Mouse (Mus musculus): ENCODE data around the gene St6galnac3. TPM values are rescaled to one million over a fixed set of nuclear protein-coding genes. Genes with fewer than 3 reads are reported as not detected.

St6galnac3 gene
- polyA plus RNA-seq, 1 experiment from 2014 or later, result 38.3 TPM

GRCm38 (mm10) chr3:153198514-153198913, 526.5 kb downstream of the St6galnac3 start:
- ATAC-seq (ENCODE audit: insufficient number of reproducible peaks, insufficient read depth, low FRiP score, low TSS enrichment, low read depth), result no peak
- Histone ChIP-seq H3K4me3 (replicated peaks) (no peak overlapping the region), H3K27me3 (no peaks in the 10 kb centered on the region), H3K4me1 (replicated peaks) (no peaks in the 10 kb centered on the region), H3K9me3 (no peaks in the 10 kb centered on the region), H3K9ac (replicated peaks) (no peak overlapping the region), H3K27ac (no peak overlapping the region), H3K4me2 (no peak overlapping the region), H3K36me3 (no peaks in the 10 kb centered on the region)
- 74% methylated on average over 4 of the region's 4 CpGs for WGBS

- Histone ChIP-seq H3K9ac (replicated peaks) (no peak overlapping the region), H3K4me1 (replicated peaks) (no peaks in the 10 kb centered on the region), H3K27me3 (no peaks in the 10 kb centered on the region), H3K4me3 (replicated peaks) (no peak overlapping the region), H3K9me3 (no peaks in the 10 kb centered on the region), H3K4me2 (no peak overlapping the region), H3K27ac (no peak overlapping the region), H3K36me3 (no peaks in the 10 kb centered on the region)
- 81% methylated on average over 7 of the region's 7 CpGs for WGBS
- no peak for ATAC-seq (ENCODE audit: insufficient number of reproducible peaks, insufficient read depth, low FRiP score, low TSS enrichment, low read depth)
These were observed 531.9 kb downstream of the St6galnac3 start for GRCm38 (mm10) chr3:153193025-153193424.

GRCm38 (mm10) chr3:153190742-153191141, 534.2 kb downstream of the St6galnac3 start:
- ATAC-seq (ENCODE audit: insufficient number of reproducible peaks, insufficient read depth, low FRiP score, low TSS enrichment, low read depth), result no peak
- Histone ChIP-seq H3K9ac (replicated peaks) (no peak overlapping the region), H3K4me3 (replicated peaks) (no peak overlapping the region), H3K4me1 (replicated peaks) (no peaks in the 10 kb centered on the region), H3K36me3 (no peaks in the 10 kb centered on the region), H3K27ac (no peak overlapping the region), H3K4me2 (no peak overlapping the region), H3K27me3 (no peaks in the 10 kb centered on the region), H3K9me3 (no peaks in the 10 kb centered on the region)
- WGBS, result 79% methylated on average over 2 of the region's 2 CpGs

GRCm38 (mm10) chr3:153189685-153190467, 535.1 kb downstream of the St6galnac3 start:
- Histone ChIP-seq H3K9me3 (no peaks in the 10 kb centered on the region), H3K4me3 (replicated peaks) (no peak overlapping the region), H3K9ac (replicated peaks) (no peak overlapping the region), H3K27ac (no peak overlapping the region), H3K36me3 (no peaks in the 10 kb centered on the region), H3K4me2 (no peak overlapping the region), H3K4me1 (replicated peaks) (no peaks in the 10 kb centered on the region), H3K27me3 (no peaks in the 10 kb centered on the region)
- 86% methylated on average over 6 of the region's 6 CpGs for WGBS
- ATAC-seq (ENCODE audit: insufficient number of reproducible peaks, insufficient read depth, low FRiP score, low TSS enrichment, low read depth), result no peak

GRCm38 (mm10) chr3:153188224-153188623, 536.8 kb downstream of the St6galnac3 start:
- 77% methylated on average over 2 of the region's 2 CpGs for WGBS
- H3K27me3 ChIP-seq, result no peaks in the 10 kb centered on the region
- no peak for ATAC-seq (ENCODE audit: insufficient number of reproducible peaks, insufficient read depth, low FRiP score, low TSS enrichment, low read depth)

GRCm38 (mm10) chr3:153185117-153185516, 539.9 kb downstream of the St6galnac3 start:
- 76% methylated on average over 3 of the region's 3 CpGs for WGBS
- Histone ChIP-seq H3K9me3 (no peaks in the 10 kb centered on the region), H3K36me3 (no peaks in the 10 kb centered on the region), H3K4me2 (no peak overlapping the region), H3K4me1 (replicated peaks) (peaks cover 3% of the 10 kb centered on the region; the same call in 1 of the 2 replicates), H3K27me3 (no peaks in the 10 kb centered on the region), H3K4me3 (replicated peaks) (no peak overlapping the region), H3K9ac (replicated peaks) (no peak overlapping the region), H3K27ac (no peak overlapping the region)
- ATAC-seq (ENCODE audit: insufficient number of reproducible peaks, insufficient read depth, low FRiP score, low TSS enrichment, low read depth), result no peak

More at GRCm38 (mm10) chr3:153188224-153188623, 536.8 kb downstream of the St6galnac3 start:
- no peaks in the 10 kb centered on the region for H3K9me3 ChIP-seq
- no peaks in the 10 kb centered on the region for H3K36me3 ChIP-seq
- no peak overlapping the region for H3K4me2 ChIP-seq
- no peak overlapping the region for H3K9ac ChIP-seq (replicated peaks)
- H3K27ac ChIP-seq, result no peak overlapping the region
- no peak overlapping the region for H3K4me3 ChIP-seq (replicated peaks)
- no peaks in the 10 kb centered on the region for H3K4me1 ChIP-seq (replicated peaks)

GRCm38 (mm10) chr3:153181242-153181641, 543.7 kb downstream of the St6galnac3 start:
- H3K4me3 ChIP-seq (replicated peaks), result no peak overlapping the region
- H3K27me3 ChIP-seq, result no peaks in the 10 kb centered on the region
- H3K36me3 ChIP-seq, result no peaks in the 10 kb centered on the region
- no peak overlapping the region for H3K9ac ChIP-seq (replicated peaks)
- H3K4me1 ChIP-seq (replicated peaks), result peaks cover 3% of the 10 kb centered on the region; the same call in 1 of the 2 replicates
- no peak for ATAC-seq (ENCODE audit: insufficient number of reproducible peaks, insufficient read depth, low FRiP score, low TSS enrichment, low read depth)
- WGBS, result 33% methylated on average over 6 of the region's 6 CpGs
- H3K9me3 ChIP-seq, result no peaks in the 10 kb centered on the region
- no peak overlapping the region for H3K4me2 ChIP-seq
- H3K27ac ChIP-seq, result no peak overlapping the region

GRCm38 (mm10) chr3:153176749-153177148, 548.2 kb downstream of the St6galnac3 start:
- 83% methylated on average over 4 of the region's 4 CpGs for WGBS
- ATAC-seq (ENCODE audit: insufficient number of reproducible peaks, insufficient read depth, low FRiP score, low TSS enrichment, low read depth), result no peak
- Histone ChIP-seq H3K27me3 (0 out of 2 replicates have a peak, but pooled peaks cover 3% of the 10 kb centered on the region), H3K27ac (no peak overlapping the region), H3K4me1 (replicated peaks) (peaks cover 3% of the 10 kb centered on the region; the same call in 1 of the 2 replicates), H3K4me3 (replicated peaks) (no peak overlapping the region), H3K4me2 (no peak overlapping the region), H3K9me3 (no peaks in the 10 kb centered on the region), H3K36me3 (no peaks in the 10 kb centered on the region), H3K9ac (replicated peaks) (no peak overlapping the region)

GRCm38 (mm10) chr3:153176325-153176724, 548.6 kb downstream of the St6galnac3 start:
- H3K4me1 ChIP-seq (replicated peaks), result peaks cover 1% of the 10 kb centered on the region; the same call in 1 of the 2 replicates
- H3K9ac ChIP-seq (replicated peaks), result no peak overlapping the region
- 67% methylated on average over 6 of the region's 6 CpGs for WGBS
- no peak for ATAC-seq (ENCODE audit: insufficient number of reproducible peaks, insufficient read depth, low FRiP score, low TSS enrichment, low read depth)
- H3K4me3 ChIP-seq (replicated peaks), result no peak overlapping the region
- no peak overlapping the region for H3K27ac ChIP-seq
- H3K9me3 ChIP-seq, result no peaks in the 10 kb centered on the region
- 0 out of 2 replicates have a peak, but pooled peaks cover 3% of the 10 kb centered on the region for H3K27me3 ChIP-seq
- H3K36me3 ChIP-seq, result no peaks in the 10 kb centered on the region
- H3K4me2 ChIP-seq, result no peak overlapping the region

GRCm38 (mm10) chr3:153174336-153175033, 550.5 kb downstream of the St6galnac3 start:
- Histone ChIP-seq H3K4me1 (replicated peaks) (no peaks in the 10 kb centered on the region), H3K9me3 (no peaks in the 10 kb centered on the region), H3K9ac (replicated peaks) (no peak overlapping the region), H3K27me3 (0 out of 2 replicates have a peak, but pooled peaks cover 3% of the 10 kb centered on the region), H3K36me3 (no peaks in the 10 kb centered on the region), H3K4me3 (replicated peaks) (no peak overlapping the region), H3K4me2 (no peak overlapping the region), H3K27ac (no peak overlapping the region)
- 85% methylated on average over 11 of the region's 11 CpGs for WGBS
- no peak for ATAC-seq (ENCODE audit: insufficient number of reproducible peaks, insufficient read depth, low FRiP score, low TSS enrichment, low read depth)

GRCm38 (mm10) chr3:153173567-153173966, 551.4 kb downstream of the St6galnac3 start:
- ATAC-seq (ENCODE audit: insufficient number of reproducible peaks, insufficient read depth, low FRiP score, low TSS enrichment, low read depth), result no peak
- WGBS, result 82% methylated on average over 2 of the region's 2 CpGs
- Histone ChIP-seq H3K36me3 (no peaks in the 10 kb centered on the region), H3K4me1 (replicated peaks) (no peaks in the 10 kb centered on the region), H3K27me3 (0 out of 2 replicates have a peak, but pooled peaks cover 3% of the 10 kb centered on the region), H3K4me3 (replicated peaks) (no peak overlapping the region), H3K27ac (no peak overlapping the region), H3K9me3 (no peaks in the 10 kb centered on the region), H3K4me2 (no peak overlapping the region), H3K9ac (replicated peaks) (no peak overlapping the region)

Measured in limb, embryonic 12.5 days (tissue).